Mouse (Mus musculus): ENCODE results near the gene Cwc22.

Gene Cwc22

DNA sequence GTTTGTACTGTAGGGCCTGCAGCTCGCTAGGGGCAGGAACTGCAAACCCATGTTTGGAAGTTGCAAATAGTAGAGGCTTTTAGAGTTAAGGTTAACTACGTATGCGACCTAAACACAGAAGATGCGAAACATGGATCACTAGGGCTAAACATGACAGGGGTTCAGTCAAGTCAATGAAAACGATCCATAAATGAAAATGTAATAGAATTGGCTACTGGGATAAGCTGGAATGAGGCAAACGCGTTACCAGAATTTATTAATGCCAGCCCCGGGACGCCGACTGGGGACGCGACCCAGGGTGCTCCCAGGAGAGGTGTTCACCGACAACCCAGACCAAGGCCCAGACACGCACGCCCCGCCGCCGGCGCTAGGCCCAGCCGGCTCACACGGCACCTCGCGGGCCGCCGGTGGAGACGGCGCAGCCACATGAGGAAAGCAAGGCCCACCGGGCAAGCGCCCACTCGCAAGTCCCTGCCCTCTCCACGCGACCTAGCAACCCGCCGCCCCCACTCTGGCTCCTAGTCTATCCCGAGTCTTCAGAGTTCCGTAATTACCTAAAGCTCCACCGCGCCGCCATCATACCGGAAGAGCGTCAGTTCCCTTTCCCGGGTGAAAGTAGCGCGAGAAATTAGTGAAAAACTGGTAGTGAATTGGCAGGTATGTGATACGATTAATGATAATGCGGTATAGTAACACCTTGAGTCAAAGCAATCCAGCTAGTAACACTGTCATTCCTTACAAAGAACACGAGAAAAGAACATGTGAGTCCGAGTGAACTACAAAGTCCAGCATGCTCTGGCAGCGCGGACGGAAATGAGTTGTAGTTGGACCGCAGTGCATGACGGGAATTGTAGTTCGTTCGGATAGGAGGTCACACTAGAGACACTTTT lies at the start of gene Cwc22:
Gene Cwc22 (minus strand): TSS at position 780 of the 890 bp plus-strand sequence.
- DNase-seq (ENCODE audit: low read depth), result peak; percentile 97

DNA sequence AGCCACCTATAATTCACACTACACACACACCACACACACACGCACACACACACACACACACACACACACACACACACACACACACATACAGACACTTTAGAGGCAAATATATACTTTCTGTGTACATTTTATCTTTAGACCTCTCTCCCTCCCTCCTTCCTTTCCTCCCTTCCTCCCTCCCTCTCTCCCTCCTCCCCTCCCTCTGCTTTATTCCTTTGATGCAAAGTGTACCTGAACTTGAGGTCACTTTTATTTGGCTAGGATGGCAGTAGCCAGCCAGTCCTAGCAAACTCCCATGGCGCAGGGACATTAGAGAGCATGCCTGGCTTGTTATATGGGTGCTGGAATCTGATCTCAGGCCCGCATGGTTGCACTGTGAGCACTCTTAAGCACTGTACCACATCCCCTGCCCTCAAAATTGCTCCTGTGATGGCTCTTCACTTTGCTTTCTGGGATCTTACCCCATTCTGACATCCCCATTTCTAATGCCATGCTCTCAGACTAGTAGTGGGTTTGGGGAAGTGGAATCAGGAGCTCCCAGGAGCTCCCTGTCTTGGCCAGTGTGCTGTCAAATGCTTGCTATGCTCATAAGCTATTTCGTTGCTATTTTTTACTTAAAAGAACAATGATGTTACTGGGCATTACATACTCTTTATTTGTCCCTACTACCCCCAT lies 47.7 kb upstream of the Cwc22 start:
- DNase-seq (ENCODE audit: low read depth), result no peak

DNA sequence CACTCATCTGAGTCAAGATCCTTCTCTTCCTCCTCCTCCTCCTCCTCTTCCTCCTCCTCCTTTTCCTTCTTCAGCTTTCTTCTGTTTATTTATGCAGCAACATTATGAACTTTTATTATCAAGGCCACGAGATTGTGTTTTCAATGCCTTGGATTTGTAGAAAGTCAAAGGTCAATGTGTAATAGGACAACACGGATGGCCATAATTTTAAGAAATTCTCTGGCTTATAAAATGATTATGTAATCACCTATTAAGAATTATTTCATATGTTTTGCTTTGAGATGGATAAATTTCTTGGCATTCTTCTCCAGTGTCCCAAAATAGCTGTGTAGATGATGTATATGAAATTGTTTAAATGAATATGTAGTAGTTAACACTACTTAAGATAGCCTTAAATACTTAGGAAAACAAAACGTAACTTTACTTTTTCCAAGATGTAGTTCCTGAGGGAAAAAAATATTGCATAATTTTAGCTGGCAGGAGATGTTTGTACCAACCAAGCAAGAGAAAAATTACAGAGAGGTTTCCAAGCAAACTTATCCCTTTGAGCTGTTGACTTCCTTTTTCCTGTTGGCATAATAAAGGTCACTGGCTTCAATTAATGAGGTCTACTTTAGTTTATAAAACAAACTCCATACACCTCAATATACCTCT lies 46.9 kb upstream of the Cwc22 start:
- DNase-seq (ENCODE audit: low read depth), result no peak

DNA sequence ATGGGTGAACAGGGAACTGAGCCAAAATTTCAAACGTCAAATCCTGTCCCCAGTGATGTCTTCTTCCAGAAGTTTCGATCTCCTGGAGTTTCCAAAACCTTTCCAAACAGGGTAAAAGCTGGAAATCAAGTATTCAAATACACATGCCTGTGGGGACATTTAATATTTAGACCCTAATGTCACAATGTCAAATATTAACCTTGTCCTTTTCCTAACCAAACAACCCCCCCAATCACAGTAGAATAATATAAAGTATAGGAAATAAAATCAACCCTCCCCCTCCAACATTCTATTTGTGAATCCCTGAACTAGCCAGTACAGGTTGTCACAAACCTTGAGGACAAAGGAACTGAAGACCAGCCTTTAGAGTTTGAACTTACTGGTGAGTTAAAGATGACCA lies 44.6 kb upstream of the Cwc22 start:
- no peak for DNase-seq (ENCODE audit: low read depth)

DNA sequence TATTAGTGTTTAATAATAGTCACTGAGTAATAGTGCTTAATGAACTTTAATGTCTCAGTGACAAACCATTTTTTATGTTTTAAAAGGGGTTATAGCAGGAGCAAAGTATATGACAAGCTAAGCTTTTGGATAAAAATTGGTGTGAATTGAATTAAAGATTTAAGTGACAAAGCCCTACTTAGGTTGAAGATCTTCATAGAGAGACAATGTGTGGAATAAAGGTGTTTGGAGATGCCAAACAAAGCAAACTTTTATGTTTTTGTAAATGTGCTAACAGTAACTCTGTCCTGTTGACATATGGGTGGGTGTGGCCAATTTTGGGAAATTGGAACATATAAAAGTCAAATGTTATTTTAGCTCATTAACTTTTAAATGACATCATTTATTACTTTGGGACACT lies 43.9 kb upstream of the Cwc22 start:
- DNase-seq (ENCODE audit: low read depth), result no peak

DNA sequence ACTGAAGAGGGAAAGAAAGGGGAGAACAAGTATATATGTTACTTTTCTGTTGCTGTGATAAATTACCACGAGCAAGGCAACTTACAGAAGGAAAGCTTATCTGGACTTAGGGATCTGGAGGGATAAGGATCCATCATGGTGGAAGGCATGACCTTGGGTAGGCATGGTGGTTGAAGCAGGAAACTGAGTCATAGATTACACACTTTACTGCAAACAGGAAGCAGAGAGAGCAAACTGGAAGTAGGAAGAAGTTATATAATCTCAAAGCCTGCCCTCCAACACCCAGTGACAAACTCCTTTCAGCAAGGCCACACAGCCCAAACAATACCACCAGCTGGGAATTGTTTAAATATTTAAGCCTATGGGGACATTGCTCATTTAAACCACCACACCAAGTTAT lies 43.2 kb upstream of the Cwc22 start:
- DNase-seq (ENCODE audit: low read depth), result no peak

DNA sequence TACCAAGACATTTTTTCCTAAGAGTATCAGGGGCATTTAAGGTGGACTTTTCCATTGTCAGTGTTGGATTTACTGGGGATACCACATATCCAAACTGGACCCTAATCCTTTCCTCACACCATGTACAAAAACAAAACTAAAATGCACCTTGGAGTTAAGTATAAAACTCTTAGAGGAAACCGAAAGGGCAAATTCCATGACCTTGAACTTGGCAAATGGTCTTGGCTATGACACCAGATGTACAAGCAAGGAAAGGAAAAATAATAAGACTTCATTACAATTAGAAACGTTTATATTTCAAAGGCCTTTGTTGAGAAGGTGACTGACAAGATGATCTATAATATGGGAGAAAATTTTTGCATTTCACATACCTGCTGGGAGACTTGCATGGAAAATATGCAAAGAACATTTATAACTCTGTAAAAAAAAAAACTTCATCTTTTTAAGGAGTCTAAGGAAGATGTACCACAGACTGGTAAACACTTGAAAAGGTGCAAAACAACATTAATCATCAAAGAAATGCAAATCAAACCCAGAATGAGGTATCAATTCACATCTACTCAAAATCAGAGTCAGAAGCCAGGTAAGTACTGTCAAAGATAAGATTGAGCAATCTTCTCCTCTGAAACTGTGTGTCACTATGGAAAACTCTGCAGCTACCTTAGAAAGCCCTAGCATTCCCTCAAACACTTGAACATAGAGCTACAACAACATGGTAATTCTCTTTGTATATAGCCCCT lies 40.0 kb upstream of the Cwc22 start:
- DNase-seq (ENCODE audit: low read depth), result no peak

DNA sequence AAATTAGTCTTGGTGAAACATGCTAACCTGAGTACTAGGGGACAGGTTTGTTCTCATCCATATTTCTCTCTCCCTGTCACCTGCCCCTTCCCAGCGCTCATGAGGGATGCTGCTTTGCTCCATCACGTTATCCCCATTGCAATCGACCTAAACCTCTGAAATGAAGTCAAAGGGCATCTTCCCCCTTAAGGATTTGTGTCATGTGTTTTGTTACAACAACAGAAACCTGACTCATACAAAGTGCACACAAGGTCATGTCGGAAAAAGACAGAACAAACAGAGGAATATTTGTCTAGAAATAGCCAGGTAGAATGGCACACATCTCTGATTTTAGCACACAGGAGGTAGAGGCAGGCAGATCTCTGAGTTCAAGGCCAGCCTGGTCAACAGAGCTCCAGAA lies 38.0 kb upstream of the Cwc22 start:
- DNase-seq (ENCODE audit: low read depth), result no peak

DNA sequence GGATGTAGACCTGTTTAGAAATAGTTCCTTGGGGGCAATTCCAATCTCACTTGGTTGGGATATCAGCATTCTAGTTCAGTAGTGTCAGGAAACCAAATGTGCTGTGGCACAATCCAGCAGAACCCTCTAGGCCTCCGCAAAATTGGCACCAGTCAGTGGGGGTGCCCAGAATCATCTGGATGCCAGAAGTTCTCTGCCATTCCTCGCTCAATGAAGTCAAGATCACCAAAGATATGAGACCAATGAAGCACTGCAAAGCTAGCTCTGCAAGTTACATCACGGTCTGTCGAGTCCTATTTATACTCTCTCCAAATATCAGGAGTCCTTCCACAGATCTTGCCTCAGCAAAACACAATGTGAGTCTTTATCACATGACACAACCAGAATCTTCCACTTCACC lies 35.7 kb upstream of the Cwc22 start:
- DNase-seq (ENCODE audit: low read depth), result no peak

DNA sequence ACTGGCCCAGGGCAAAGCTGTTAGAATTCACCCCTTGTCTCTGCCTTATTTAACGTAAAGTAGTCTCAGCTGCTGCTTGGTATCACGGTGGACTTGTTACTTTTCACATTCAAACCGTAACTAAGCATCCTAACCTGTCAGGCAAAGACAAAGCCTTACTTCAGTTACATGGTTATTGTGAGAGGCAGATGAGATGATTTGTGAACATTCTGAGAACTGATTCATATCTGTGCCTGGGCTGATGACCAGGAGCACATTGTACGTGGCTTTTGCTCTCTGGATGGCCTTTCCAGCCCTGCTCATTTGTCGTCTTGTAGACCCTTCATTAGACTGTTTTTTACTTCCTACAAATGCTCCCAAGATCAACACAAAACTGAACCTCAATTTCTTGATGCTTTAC lies 34.5 kb upstream of the Cwc22 start:
- no peak for DNase-seq (ENCODE audit: low read depth)

DNA sequence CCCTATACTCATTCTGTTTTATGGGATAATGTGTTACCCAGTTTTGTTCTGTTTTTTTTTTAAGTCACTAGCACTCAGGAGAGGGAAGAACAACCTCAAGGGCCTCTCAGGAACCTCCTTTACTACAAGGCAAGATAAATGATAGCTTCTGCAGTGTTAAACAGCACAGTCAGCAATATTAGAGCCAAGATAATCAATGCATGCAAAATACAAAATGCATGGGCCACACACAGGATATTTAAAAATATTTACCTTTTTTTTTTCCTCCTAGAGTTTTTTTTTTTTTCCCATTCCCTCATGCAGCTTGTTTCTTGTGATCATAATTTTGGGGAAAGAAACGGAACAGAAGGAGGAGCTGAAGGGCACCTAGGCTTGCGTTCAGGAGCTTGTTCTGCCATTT lies 33.3 kb upstream of the Cwc22 start:
- no peak for DNase-seq (ENCODE audit: low read depth)

DNA sequence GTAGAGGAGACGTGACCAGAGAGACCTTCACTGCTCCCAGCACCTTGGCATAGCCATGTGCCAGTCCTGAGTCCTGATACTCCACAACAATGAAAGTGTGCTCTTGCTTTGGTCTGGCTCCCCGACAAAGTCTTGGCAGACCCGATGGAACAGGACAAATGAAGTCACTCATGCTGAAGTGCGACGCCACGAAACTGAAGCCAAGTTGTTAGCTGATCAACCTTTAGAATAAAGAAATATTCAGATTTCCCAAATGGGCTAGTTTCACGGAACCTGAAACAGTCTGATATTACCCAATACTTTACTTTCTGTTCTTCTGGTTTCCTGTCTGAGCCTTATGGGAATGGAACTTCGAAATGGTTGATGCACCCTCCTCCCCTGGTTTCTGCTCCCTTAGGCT lies 32.9 kb upstream of the Cwc22 start:
- DNase-seq (ENCODE audit: low read depth), result no peak

DNA sequence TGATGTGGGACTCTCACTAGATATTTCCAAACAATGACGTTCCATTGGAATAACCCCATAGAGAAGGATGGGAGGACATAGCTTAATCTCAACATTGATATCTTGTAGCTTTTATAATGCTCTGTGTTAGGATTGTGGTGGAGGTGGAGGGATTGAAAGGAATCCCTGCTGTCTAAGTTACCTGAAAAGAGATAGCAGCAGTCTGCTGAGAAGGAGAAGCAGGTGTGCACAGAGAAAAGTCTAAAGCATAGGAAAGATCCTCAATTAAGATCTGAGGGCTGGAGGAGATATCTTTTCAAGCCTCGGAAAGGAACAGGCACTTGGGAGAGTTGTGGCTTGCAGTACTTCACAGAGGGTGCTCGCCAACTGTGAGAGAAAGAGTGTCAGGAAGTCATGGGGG lies 32.1 kb upstream of the Cwc22 start:
- DNase-seq (ENCODE audit: low read depth), result no peak

DNA sequence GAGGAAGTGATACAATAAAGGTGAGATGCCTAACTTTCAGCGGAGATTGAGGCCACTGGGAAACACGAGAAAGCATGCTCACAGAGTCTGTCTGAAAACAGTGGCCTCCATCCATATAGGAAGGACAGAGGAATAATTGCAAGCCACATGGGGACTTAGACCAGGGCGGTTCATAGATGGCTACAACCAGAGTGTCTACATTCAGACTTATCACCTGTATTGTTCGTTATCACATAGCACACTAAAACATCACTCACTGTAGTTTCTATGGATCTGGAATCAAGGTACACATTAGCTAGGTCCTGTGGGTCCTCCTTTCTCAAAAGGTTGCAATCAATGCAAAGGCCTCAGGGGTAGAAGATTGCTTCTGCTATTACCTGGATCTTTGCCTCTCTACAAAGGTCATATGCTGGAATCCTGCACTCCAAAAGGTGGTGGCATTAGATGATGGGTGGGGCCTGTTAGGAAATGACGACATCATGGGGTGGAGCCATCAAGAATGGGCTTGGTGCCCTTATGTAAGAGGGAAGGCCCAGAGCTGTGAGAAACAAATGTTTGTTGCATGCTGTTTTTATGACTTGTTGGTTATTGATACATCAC lies 30.2 kb upstream of the Cwc22 start:
- DNase-seq (ENCODE audit: low read depth), result no peak

DNA sequence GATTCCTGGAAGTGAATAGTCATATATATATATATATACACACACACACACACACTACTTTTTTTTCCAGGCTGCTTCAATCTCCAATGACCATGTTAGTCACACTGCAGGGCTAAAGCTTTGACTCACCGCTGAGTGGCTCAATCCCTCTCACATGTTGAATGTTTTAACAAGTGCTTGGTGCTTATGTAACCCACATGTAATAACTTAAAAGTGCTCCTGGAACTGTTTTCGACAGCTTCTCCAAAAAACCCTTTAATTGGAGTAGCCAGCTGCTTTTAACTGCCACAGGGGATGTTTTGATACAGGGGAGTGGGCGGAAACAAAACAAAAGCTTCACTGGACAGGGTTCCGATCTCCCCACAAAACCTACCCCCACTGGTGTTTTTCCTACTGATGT lies 29.4 kb upstream of the Cwc22 start:
- no peak for DNase-seq (ENCODE audit: low read depth)

DNA sequence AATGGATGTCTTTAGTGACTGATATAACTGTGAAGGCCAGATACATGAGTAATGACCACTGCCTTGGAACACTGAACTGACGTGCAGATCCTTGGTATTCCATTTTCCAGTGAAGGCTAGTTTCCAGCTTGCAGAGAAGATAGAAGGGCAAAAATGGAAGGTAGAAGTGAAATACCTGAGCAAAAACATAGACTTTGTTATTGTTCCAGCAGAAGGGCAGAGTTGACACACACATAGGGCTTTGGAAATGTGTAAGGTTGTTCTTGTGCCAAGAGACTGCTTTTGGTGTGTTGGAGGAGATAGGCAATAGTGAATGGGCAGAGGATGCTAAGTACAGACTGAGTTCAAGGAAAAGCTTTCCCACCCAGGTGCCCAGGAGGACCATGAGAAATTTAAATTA lies 28.8 kb upstream of the Cwc22 start:
- DNase-seq (ENCODE audit: low read depth), result no peak

DNA sequence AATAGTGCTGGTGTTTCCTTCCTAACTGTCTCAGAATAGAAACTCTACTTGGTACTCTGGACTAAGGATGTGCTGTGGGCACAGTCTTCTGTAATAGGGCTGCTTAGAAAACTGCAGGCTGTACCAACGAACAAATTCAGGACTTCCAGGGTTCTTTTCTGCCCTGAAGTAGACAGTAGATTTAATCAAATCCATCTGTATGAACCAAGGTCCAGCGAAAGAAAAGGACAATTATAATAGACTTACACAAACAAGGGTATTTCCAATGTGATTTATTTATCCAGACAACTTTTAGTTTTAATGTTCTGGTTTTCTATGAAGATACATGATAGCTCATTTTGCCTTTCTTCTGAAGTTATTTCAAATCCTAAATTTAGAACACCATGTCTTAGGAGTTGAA lies 28.2 kb upstream of the Cwc22 start:
- DNase-seq (ENCODE audit: low read depth), result no peak

DNA sequence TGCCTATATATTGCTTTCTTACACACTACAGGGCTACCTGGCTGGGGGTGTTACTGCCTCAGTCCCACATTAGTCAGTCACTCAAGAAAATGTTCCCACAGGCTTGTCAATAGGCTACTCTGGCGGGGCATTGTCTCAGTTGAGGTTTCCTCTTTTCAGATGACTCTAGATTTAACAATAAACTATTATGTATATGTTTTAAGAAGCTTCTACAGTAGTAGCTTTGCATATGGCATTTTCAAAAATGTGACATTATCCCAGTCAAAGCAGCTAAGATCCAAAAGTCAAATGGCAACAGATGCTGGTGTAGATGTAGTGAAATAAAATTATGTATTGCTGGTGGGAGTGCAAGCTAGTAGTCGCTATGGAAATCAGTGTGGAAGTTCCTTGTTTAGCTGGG lies 27.1 kb upstream of the Cwc22 start:
- DNase-seq (ENCODE audit: low read depth), result no peak

DNA sequence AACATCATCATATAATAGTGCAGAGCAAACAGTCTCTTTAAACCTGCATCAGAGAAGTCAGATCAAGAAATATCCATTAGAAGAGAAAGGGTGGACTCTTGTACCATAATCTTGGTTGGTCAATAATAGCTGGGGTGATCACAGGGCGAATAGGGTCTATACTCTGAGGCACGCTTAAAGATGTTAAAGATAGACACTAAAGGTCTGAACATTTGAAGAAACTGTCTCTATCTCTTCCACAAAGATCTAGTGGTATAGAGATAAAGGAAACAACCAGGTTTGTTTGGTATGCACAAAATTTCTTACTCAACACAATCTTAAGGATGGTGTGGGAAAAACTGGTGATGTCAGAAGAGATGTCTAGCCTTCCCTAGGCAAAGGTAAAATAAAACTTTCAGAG lies 26.4 kb upstream of the Cwc22 start:
- DNase-seq (ENCODE audit: low read depth), result no peak

DNA sequence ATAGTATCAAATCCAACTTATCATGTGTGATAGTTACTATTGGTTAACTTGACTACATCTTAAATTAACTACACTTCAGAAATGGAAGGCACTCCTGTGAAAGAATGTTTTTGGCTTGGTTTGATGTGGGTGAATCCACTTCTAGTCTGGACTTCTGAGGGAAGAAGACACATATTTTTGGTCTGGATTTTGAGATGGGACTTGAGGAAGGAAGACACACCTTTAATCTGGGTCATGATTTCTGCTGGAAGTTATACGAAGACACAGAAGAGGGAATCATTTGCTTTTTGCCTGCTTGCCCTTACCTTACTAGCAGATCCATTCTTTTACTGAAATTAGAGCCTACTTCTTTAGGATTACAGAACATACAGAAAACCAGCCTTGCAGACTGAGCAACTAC lies 25.7 kb upstream of the Cwc22 start:
- no peak for DNase-seq (ENCODE audit: low read depth)

DNA sequence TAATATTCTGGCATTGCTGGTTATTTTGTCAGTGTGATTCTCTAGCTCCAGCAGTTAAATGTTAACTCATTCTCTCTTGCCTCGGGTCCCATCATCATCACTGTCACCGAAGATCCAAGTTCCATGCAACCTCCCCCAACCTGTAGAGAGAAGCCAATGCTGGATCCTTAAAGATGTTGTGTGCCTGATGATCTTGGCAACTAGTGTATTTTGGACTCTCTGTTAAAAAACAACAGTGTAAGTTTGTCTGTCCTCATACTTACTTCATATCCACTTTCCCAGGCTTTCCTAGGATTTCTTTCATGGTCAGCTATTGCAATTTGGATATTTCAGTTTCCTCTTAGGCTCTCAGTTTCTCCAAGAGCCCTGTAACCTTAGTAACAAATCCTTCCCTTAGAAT lies 25.2 kb upstream of the Cwc22 start:
- DNase-seq (ENCODE audit: low read depth), result no peak

DNA sequence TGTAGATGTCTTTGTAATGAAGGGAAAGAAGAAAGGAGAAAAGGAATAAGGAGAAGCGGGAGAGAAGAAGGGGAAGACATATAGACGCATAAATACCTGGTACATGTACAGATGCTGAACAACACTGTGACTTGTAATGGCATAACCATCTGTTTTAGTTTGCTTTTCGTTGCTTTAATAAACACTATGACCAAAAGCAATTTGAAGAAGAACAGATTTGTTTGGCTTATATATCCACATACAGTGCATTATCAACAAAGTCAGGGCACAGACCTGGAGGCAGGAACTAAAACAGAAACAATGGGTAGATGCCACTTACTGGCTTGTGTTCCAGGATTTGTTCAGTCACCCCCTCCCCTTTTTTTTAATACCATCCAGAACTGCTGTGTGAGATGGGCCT lies 24.4 kb upstream of the Cwc22 start:
- DNase-seq (ENCODE audit: low read depth), result no peak

All from naive thymus-derived CD4-positive, alpha-beta T cell, adult 2 months (primary cell).